Mouse (Mus musculus) right cerebral cortex, postnatal 4 days (tissue): ENCODE results near the gene Myl10.
"Not testable (repeated sequence)": the region's sequence is repeated elsewhere in the genome, so short reads cannot be mapped to it uniquely, and the experiment has no call there.

Source experiments
- DNase-seq: peaks from one replicate; pipeline ENCODE4 v3.0.0-alpha.2; 2022

Myl10 gene

DNA sequence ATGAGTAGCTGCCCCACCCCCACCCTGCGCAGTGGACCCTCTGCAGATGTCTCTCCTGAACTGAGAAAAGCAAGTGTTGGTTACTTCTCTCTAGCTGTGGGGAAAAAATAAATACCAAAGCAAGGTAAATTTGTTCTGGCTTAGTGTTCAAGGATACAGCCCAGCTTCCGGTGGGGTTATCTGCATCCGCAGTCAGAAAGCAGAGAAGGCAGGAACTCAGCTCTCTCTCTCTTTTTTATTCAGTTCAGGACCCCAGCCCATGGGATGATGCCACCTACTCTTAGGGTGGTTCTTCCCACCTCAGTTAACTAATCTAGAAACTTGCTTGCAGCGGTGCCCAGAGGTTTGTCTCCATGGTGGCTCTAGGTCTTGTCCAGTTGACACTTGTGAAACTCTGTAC is at the start of gene Myl10:
Myl10 (plus strand) TSS at position 363 of the 400 bp plus-strand sequence.
- no peak for DNase-seq

- DNase-seq, result no peak
These were observed 46.1 kb upstream of the Myl10 start for GRCm38 (mm10) chr5:136646731-136647328.

- DNase-seq, result no peak
These were observed 43.9 kb upstream of the Myl10 start for GRCm38 (mm10) chr5:136649071-136649470.

GRCm38 (mm10) chr5:136649655-136650054 is 43.3 kb upstream of the Myl10 start:
- DNase-seq, result no peak

GRCm38 (mm10) chr5:136654481-136654880 is 38.5 kb upstream of the Myl10 start:
- DNase-seq, result no peak

DNA sequence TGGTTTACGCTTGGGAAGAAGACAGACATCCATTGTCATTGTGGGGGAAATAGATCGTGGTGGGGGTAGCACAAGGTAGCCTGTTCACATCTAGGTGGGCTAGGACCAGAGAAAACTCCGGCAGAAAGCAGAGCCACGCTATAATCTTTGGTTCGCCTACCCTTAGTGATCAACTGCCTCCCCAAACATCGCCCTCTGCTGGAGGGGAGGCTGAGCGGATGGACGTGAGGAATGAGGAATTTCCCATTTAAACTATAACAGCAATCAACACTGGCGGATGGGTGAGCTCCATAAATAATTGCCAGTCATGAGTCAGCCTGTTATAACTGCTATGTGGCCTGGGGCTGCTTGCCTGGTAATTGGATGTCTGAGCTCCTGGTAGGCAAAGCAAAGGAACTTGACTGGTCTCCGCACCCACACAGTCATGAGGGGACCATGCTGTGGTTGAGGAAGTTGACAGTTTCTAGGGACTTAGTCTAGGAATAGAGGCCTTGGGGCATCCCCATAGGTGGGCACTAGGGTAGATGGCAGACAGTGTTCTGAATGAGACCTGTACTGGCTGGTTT is 36.0 kb upstream of the Myl10 start:
- no peak for DNase-seq

DNA sequence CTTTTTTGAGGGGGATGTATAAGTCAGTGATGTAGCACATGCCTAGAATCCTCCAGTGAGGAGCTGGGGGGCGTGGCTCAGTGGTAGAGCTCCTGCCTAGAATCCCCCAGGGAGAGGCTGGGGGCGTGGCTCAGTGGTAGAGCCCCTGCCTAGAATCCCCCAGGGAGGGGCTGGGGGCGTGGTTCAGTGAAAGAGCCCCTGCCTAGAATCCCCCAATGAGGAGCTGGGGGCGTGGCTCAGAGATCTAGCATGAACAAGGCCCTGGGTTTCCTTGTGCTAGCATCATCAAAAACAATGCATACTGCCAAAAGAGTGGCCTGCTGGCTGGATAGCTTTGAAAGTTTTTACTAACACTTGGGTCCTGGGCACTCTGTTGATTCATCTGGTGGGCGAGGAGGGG is 32.2 kb upstream of the Myl10 start:
- not testable (repeated sequence) for DNase-seq

DNA sequence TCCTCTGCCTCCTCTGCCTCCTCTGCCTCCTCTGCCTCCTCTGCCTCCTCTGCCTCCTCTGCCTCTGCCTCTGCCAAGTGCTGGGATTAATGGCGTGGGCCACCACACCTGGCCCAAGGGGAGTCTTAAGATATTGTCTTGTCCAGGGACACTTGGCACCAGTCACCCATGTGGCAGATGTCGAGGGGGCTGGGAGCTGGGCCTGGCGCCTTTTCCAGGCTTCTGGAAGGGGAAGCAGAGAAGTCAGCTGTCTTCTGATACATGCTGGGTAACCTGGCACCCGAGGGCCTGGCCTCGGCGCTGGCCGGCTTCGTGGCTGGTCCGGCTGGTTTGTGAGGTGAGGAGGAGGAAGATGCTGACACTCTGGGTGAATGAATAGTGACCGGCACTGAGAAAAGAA is 30.7 kb upstream of the Myl10 start:
- DNase-seq, result no peak

- no peak for DNase-seq
These were observed 30.1 kb upstream of the Myl10 start for GRCm38 (mm10) chr5:136662822-136663221.

DNA sequence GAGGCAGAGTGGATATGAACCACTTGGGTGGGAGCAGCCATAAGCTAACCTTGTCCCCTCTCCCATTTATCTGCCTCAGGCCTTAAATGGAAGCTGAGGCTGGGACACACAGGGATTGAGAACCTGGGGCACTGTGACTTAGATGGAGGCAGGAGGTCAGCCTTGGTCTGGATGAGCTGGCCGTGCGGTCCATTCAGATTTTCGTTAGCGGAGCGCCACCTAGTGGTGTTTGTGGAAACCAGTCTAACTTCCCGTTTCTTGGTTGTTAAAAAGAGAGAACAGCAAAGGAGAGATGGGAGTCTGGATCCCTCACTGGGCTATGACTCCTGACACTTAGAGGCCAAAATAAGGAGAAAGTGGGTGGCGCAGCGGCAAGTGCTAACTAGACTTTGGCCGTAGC is 28.4 kb upstream of the Myl10 start:
- peak; percentile 74 for DNase-seq

DNA sequence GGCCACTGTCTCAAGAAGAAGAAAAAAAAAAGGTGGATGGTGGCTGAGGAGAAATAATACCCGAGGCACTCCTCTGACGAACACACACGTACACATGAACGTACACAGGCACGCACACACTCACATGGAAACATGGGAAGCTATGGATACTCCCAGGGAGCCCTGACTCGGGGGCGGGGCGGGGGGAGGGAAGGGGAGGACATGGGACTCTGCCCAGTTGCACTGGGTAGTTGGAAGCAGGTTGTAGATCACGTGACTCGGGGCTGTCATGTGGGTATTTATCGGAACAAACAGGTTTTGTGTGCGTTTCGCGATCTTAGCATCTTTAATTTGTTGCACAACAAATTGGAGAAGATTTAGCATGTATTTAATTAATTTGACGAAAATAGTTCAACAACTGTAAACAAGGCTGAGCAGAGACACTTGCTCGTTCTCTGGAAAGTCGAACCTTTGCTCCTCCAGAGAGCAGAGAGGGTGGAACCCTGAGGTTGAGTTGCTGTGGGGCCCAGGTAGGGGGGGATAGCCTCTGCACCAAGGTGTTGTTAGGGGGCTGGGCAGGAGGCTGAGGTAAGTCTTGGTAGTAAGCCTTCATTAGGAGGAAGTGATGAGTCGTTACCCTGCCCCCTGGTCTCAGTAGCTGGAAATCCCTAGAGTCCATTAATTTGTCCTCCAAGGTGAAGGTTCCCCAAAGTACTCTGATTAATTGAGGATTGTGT is 16.5 kb upstream of the Myl10 start:
- no peak for DNase-seq

- no peak for DNase-seq
These were observed 14.1 kb upstream of the Myl10 start for GRCm38 (mm10) chr5:136678840-136679348.

GRCm38 (mm10) chr5:136686349-136686748 is 6.6 kb upstream of the Myl10 start:
- DNase-seq, result no peak

DNA sequence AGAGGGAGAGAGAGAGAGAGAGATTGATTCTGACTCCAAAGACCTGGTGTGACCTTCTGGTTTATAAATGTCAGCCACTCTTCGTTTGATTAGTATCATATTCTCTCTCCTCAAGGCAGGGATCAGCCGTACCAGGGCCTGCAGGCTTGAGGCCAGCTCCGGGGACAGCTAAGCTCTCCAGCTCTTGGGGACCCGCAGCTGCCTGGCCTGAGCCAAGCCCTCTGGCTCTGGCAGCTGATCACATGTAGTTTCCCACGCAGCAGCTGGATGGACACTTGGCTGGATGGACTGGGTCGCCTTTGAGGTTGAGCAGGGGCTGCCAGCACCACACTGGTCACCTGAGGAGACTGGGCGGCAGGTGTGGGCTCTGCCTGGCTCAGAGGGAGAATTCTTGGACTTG is 5.4 kb upstream of the Myl10 start:
- DNase-seq, result no peak

DNA sequence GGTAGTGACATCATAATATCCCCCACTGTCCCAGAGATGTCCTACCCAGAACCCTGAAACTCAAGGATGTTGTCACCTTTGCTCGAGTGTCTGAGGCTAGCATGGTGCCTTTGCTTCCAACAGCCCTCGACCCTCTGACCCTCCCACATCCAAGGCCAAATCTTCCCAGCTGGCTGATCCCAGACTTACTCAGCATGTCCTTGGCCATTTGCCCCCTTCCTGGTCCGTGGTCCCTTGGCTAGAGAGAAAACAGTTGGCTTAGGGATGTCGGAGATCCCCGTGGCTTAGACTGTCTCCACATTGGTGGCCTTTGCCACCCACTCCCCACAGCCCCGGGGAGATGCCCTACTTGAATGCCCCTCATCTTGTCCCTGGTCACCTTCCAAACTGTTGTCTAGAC is 4.1 kb upstream of the Myl10 start:
- no peak for DNase-seq

- DNase-seq, result no peak
These were observed 1.8 kb upstream of the Myl10 start for GRCm38 (mm10) chr5:136691170-136691569.

- DNase-seq, result no peak
These were observed 472 bp downstream of the Myl10 start for GRCm38 (mm10) chr5:136693418-136693817.

GRCm38 (mm10) chr5:136694976-136695375 is 2.0 kb downstream of the Myl10 start:
- DNase-seq, result no peak

GRCm38 (mm10) chr5:136696516-136696915 is 3.6 kb downstream of the Myl10 start:
- DNase-seq, result no peak

- DNase-seq, result no peak
These were observed 4.7 kb downstream of the Myl10 start for GRCm38 (mm10) chr5:136697618-136698017.

GRCm38 (mm10) chr5:136702159-136702725 is 9.3 kb downstream of the Myl10 start:
- no peak for DNase-seq

GRCm38 (mm10) chr5:136703751-136704150 is 10.8 kb downstream of the Myl10 start:
- DNase-seq, result peak; percentile 69

GRCm38 (mm10) chr5:136704151-136704550 is 11.2 kb downstream of the Myl10 start:
- DNase-seq, result no peak

GRCm38 (mm10) chr5:136705532-136705931 is 12.6 kb downstream of the Myl10 start:
- peak; percentile 30 for DNase-seq
